Mouse (Mus musculus): Measurements from ENCODE around the gene Pim1. TPM values are rescaled to one million over a fixed set of nuclear protein-coding genes. Genes with fewer than 3 reads are reported as not detected.

Pim1 gene
- polyA plus RNA-seq, 1 experiment from 2014 or later: 27.4 TPM

Other genes with a start within 250 kb of the Pim1 start
- gene Ppil1, start 226.6 kb upstream of the Pim1 start, polyA plus RNA-seq (2016; fragmentation: Nextera tagmentation; extraction: Ambion mirVana): 239 and 250 TPM in 2 replicates
- 47.9 and 52.9 TPM in 2 replicates for gene BC004004, start 222.0 kb upstream of the Pim1 start, polyA plus RNA-seq (2016; fragmentation: Nextera tagmentation; extraction: Ambion mirVana)
- gene Pi16, start 173.1 kb upstream of the Pim1 start, polyA plus RNA-seq (2016; fragmentation: Nextera tagmentation; extraction: Ambion mirVana): 0.34 and 0.35 TPM in 2 replicates
- gene Mtch1, start 142.8 kb upstream of the Pim1 start, polyA plus RNA-seq (2016; fragmentation: Nextera tagmentation; extraction: Ambion mirVana): 234 and 286 TPM in 2 replicates
- gene Fgd2, start 129.8 kb upstream of the Pim1 start, polyA plus RNA-seq (2016; fragmentation: Nextera tagmentation; extraction: Ambion mirVana): 6.4 and 6.7 TPM in 2 replicates
- not detected in 2 replicates for gene Gm17657, start 58.9 kb downstream of the Pim1 start, polyA plus RNA-seq (2016; fragmentation: Nextera tagmentation; extraction: Ambion mirVana)
- 20.9 and 22.4 TPM in 2 replicates for gene Tbc1d22b, start 59.0 kb downstream of the Pim1 start, polyA plus RNA-seq (2016; fragmentation: Nextera tagmentation; extraction: Ambion mirVana)
- 0.90 and 0.97 TPM in 2 replicates for gene Tmem217, start 61.6 kb downstream of the Pim1 start, polyA plus RNA-seq (2016; fragmentation: Nextera tagmentation; extraction: Ambion mirVana)
- 108 and 127 TPM in 2 replicates for gene Rnf8, start 124.0 kb downstream of the Pim1 start, polyA plus RNA-seq (2016; fragmentation: Nextera tagmentation; extraction: Ambion mirVana)
- gene Gm28043, start 124.1 kb downstream of the Pim1 start, polyA plus RNA-seq (2016; fragmentation: Nextera tagmentation; extraction: Ambion mirVana): 2.5 and 2.8 TPM in 2 replicates
- 124 and 134 TPM in 2 replicates for gene Cmtr1, start 169.8 kb downstream of the Pim1 start, polyA plus RNA-seq (2016; fragmentation: Nextera tagmentation; extraction: Ambion mirVana)
- gene Ccdc167, start 226.3 kb downstream of the Pim1 start, polyA plus RNA-seq (2016; fragmentation: Nextera tagmentation; extraction: Ambion mirVana): 16.2 and 21.4 TPM in 2 replicates

All from limb, embryonic 10.5 days (tissue).